Mouse (Mus musculus) adipocyte (in vitro differentiated cells): ENCODE results near the gene Gm28053.
"Not testable (repeated sequence)": the region's sequence is repeated elsewhere in the genome, so short reads cannot be mapped to it uniquely, and the experiment has no call there.

Experiments used
- DNase-seq: peaks from one replicate; pipeline ENCODE4 v3.0.0-alpha.2; 2016; ENCODE audit warnings: low spot score

The Gm28053 gene

DNA sequence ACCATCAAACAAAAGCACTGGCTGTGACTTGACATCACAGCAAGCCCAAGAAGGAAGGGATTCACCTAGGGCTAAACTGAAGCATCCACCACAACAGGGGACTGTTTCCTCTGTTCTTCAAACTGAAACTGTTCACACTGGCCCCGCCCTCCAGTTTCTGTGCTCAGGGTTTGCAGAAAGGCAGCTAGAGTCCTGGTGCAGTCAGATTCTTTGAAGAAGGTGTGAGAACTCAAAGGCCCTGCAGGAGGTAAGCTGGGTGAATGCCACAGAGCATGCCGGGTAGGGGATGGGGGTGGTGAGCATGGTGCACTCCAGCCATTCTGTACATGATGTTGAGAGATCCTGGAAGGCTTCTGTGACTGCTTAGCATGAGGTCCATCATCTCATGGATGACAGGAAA is at the start of gene Gm28053, which contains the start of gene Gimap7:
Gene Gm28053, plus strand, starts transcription at position 153 of the 400 bp plus-strand sequence.
Gene Gimap7, plus strand, starts transcription at position 167 of the 400 bp plus-strand sequence.
- no peak for DNase-seq

- no peak for DNase-seq
Measured at GRCm38 (mm10) chr6:48669446-48669969, 48.9 kb upstream of the Gm28053 start.

- no peak for DNase-seq
Measured at GRCm38 (mm10) chr6:48674291-48675058, 43.9 kb upstream of the Gm28053 start.

DNA sequence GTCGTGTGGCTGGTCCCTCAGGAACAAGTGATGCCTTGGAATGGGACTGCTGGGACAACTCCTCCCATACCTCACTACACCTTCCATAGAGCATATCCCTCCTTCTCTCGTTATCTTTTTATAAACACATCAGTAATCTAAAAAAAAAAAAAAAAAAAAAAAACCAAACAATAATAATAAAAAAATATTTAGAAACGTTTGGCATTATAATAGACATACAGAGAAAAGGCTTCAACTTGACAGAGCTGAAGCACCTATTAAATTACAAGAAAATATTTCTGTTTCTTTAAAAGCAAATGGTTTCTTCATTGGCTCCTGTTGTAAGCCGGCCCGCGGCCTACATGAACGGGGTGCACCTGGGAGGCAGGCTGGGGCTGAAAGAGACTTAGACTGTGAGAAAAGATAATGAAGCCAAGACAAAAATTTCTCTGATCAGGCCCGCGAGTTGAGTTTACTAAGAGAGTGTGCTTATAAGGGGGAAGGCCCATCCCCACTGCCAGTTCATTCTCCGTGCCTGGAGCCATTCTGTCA is 42.9 kb upstream of the Gm28053 start:
- DNase-seq, result peak; percentile 8

DNA sequence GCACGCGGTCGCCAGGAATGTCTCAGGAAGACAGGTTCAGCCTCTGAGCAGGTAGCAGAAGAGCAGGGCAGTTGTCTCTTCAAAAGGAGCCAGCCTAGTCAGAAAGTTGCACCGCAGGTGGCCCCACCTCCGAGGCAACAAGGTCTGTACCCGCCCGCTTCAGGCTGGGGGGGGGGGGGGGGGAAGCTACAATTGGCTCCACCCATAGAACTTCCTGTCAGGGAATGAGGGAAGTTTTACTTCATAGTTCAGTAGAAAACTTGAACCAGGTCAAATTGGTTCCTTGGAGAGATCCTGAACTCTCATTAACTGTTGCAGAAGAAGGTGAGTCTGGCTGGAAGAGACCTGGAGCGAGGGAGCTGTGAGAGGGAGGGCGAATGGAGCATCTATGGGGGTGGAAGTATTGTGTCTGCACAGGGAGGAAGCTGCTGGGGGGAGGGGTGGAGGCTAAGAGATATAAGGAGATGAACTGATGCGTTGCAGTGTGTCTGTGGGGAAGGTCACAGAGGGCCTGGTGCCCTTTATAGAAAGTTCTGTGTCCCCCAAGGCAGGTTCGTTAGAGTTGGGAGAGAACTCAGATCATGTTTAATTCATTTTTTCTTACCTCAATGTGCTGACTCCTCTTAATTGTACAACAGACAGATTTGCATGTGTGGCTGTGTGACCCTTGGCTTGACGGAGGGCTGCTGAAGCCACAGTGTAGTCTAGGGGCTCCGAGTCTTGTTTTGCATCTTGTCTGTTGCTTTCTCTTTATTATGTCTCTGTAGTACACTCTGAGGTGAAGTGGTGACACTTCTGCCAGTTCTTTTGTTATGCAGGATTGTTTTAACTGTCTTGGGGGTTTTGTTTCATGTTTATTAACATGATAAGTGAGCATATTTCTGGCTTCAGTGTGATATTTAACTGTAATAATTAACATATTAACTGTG is 42.2 kb upstream of the Gm28053 start, which contains the start of gene Gimap9:
Gene Gimap9, plus strand, starts transcription at position 199 of the 929 bp plus-strand sequence.
- peak; percentile 35 for DNase-seq

GRCm38 (mm10) chr6:48676860-48677415 is 41.5 kb upstream of the Gm28053 start:
- no peak for DNase-seq

GRCm38 (mm10) chr6:48677492-48678345 is 40.7 kb upstream of the Gm28053 start:
- DNase-seq, result no peak

- no peak for DNase-seq
Measured at GRCm38 (mm10) chr6:48678391-48678790, 40.0 kb upstream of the Gm28053 start.

DNA sequence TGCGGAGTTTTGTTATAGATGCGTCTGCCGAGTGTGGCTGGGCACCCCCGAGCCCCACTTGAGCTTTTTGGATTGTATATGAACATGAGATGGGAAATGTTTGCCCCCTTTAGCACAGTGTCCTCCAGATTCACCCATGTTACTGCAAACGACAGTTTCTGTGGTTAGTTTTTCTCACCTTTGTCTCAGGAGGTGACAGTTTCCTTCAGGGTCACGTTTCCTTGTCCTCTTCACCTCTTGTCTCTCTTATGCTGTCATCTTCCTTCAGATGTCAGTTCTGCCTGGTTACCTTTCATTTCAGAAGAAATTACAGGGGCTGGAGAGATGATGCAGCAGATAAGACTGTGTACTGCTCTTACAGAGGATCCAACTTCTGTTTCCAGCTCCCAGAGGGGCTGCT is 38.7 kb upstream of the Gm28053 start:
- DNase-seq, result no peak

GRCm38 (mm10) chr6:48680421-48680820 is 38.0 kb upstream of the Gm28053 start:
- DNase-seq, result no peak

GRCm38 (mm10) chr6:48681472-48682090 is 36.8 kb upstream of the Gm28053 start:
- DNase-seq, result no peak

GRCm38 (mm10) chr6:48682271-48682670 is 36.1 kb upstream of the Gm28053 start:
- DNase-seq, result no peak

- not testable (repeated sequence) for DNase-seq
Measured at GRCm38 (mm10) chr6:48683263-48683821, 35.1 kb upstream of the Gm28053 start.

DNA sequence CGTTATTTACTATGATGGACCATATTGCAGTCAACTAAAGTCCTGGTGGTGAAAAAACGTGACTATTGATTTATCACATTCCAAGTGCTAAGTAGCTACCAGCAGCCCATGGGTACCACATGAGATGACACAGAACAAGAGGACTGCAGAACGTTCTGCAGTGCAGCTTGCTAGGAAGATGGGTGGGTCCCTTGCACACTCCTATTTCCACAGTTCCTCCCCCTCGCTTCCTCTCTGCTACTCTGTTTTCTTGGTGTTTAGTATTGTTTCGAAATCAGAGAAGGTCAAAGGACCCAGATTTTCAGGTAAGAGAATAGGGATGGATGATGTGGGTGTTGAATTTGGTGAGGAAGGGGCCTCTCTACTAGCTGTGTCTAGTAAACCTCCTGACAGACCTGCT is 34.1 kb upstream of the Gm28053 start, which contains the start of gene Gimap4:
Gene Gimap4, plus strand, starts transcription at position 231 of the 400 bp plus-strand sequence.
- no peak for DNase-seq

- DNase-seq, result no peak
Measured at GRCm38 (mm10) chr6:48684806-48685205, 33.6 kb upstream of the Gm28053 start.

DNA sequence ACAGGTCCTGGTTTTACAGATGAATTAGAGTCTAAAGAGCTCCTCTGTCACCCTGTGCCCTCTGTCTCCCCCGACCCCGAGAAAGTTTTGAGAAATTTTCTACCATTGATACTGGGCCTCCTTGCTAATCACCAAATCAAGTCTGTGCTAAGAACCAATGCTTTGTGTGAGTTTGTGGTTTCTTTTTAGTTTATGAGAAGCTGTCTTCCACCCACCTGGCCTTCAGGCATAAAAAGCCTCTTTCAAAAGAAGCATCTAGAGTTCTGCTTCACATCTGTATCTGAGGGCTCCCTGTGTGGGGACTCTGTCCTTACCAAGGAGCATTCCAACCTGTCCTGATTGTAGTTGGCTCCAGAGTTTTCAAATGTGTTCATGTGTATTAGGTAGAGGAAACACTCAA is 33.2 kb upstream of the Gm28053 start:
- no peak for DNase-seq

- DNase-seq, result no peak
Measured at GRCm38 (mm10) chr6:48685694-48686665, 32.4 kb upstream of the Gm28053 start.

GRCm38 (mm10) chr6:48687077-48687476 is 31.3 kb upstream of the Gm28053 start:
- DNase-seq, result no peak

GRCm38 (mm10) chr6:48689320-48689719 is 29.1 kb upstream of the Gm28053 start:
- no peak for DNase-seq
